Comparison of ENCODE assay signal across 8 mouse cellular contexts in the genomic region with DNA sequence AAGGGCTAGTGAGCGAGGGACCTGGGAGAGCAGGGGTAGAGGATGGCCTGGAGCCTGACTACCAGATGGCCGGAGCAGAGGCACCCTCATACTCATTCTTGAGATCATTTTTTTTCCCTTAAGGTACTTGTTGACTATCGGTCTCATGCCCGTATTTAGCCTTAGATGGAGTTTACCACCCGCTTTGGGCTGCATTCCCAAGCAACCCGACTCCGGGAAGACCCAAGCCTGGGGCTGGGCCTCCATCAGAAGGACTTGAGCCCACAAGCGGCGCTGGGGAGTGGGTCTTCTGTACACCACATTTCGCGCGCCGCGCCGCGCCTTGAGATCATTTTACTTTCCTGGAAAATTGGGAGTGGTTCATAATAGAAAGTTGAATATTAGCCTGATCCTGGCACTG.
A peak's percentile ranks its signal among the peaks of the same experiment; 100 is the strongest.
DNase-seq lines count a peak whose midpoint lies in the region; ATAC-seq and TF ChIP-seq lines count a peak whose summit lies in the region.

No protein-coding gene starts in this region.

- no peak overlapping the region for H3K4me3 ChIP-seq in forebrain, embryonic 13.5 days
- no peak overlapping the region for H3K4me3 ChIP-seq in heart, postnatal 0 days (ENCODE audit: low read depth, low read length)
- H3K4me3 ChIP-seq in liver, embryonic 14.5 days (ENCODE audit: insufficient read depth in 1 of 2, low read depth in 2 of 2, low read length in 2 of 2): no peak overlapping the region
- H3K4me3 ChIP-seq in neural tube, embryonic 14.5 days (ENCODE audit: low read depth, low read length): no peak overlapping the region

- 97% methylated on average over 16 of the region's 16 CpGs for WGBS in forebrain, embryonic 13.5 days
- WGBS in heart, postnatal 0 days: 82% methylated on average over 16 of the region's 16 CpGs
- 80% methylated on average over 16 of the region's 16 CpGs for WGBS in liver, embryonic 14.5 days (ENCODE audit: insufficient replicate concordance)
- WGBS in neural tube, embryonic 14.5 days: 96% methylated on average over 16 of the region's 16 CpGs

- no peak overlapping the region for H3K27ac ChIP-seq in forebrain, embryonic 13.5 days
- H3K27ac ChIP-seq in heart, postnatal 0 days (ENCODE audit: low read depth): no peak overlapping the region
- H3K27ac ChIP-seq in liver, embryonic 14.5 days: no peak overlapping the region
- no peak overlapping the region for H3K27ac ChIP-seq in neural tube, embryonic 14.5 days (ENCODE audit: low read depth, low read length)

- H3K9me3 ChIP-seq in forebrain, embryonic 13.5 days (replicated peaks): peaks cover 3% of the 10 kb centered on the region; the same call in 1 of the 2 replicates
- no peaks in the 10 kb centered on the region; the same call in 1 of the 2 replicates for H3K9me3 ChIP-seq in heart, postnatal 0 days (replicated peaks; ENCODE audit: control insufficient read depth, low read length)
- H3K9me3 ChIP-seq in liver, embryonic 14.5 days (ENCODE audit: control insufficient read depth, low read length): no peaks in the 10 kb centered on the region
- H3K9me3 ChIP-seq in neural tube, embryonic 14.5 days (ENCODE audit: control insufficient read depth, low read length): no peaks in the 10 kb centered on the region

- TF ChIP-seq CTCF in heart, postnatal 0 days (IDR thresholded peaks at IDR 0.05; ENCODE audit: low read depth): no peak
- no peak for TF ChIP-seq CTCF in liver, embryonic 14.5 days (IDR thresholded peaks at IDR 0.05; ENCODE audit: low read depth)

- H3K36me3 ChIP-seq in forebrain, embryonic 13.5 days (ENCODE audit: poor library complexity, severe bottlenecking): no peaks in the 10 kb centered on the region
- H3K36me3 ChIP-seq in heart, postnatal 0 days (replicated peaks; ENCODE audit: control insufficient read depth, insufficient read depth, low read length): no peaks in the 10 kb centered on the region
- H3K36me3 ChIP-seq in liver, embryonic 14.5 days (replicated peaks; ENCODE audit: control insufficient read depth, insufficient read depth, low read depth): no peaks in the 10 kb centered on the region
- H3K36me3 ChIP-seq in neural tube, embryonic 14.5 days (ENCODE audit: control insufficient read depth, insufficient read depth, low read length): no peaks in the 10 kb centered on the region

- no peaks in the 10 kb centered on the region for H3K4me1 ChIP-seq in forebrain, embryonic 13.5 days
- no peaks in the 10 kb centered on the region for H3K4me1 ChIP-seq in heart, postnatal 0 days (ENCODE audit: control insufficient read depth, insufficient read depth)
- H3K4me1 ChIP-seq in liver, embryonic 14.5 days (replicated peaks; ENCODE audit: control insufficient read depth in 2 of 2, insufficient read depth in 2 of 2, low read length in 1 of 2): no peaks in the 10 kb centered on the region
- no peaks in the 10 kb centered on the region for H3K4me1 ChIP-seq in neural tube, embryonic 14.5 days (ENCODE audit: control insufficient read depth, insufficient read depth, low read length)

- no peaks in the 10 kb centered on the region for H3K27me3 ChIP-seq in forebrain, embryonic 13.5 days
- no peaks in the 10 kb centered on the region for H3K27me3 ChIP-seq in heart, postnatal 0 days (ENCODE audit: control insufficient read depth, insufficient read depth, low read length)
- H3K27me3 ChIP-seq in liver, embryonic 14.5 days (ENCODE audit: control insufficient read depth, insufficient read depth, low read length): no peaks in the 10 kb centered on the region
- no peaks in the 10 kb centered on the region for H3K27me3 ChIP-seq in neural tube, embryonic 14.5 days (ENCODE audit: control insufficient read depth, insufficient read depth, low read length)

- ATAC-seq in forebrain, embryonic 13.5 days: peak; percentile 86
- ATAC-seq in heart, postnatal 0 days (ENCODE audit: insufficient read depth, low read depth): peak; percentile 95
- peak; percentile 100 for ATAC-seq in liver, embryonic 14.5 days (ENCODE audit: insufficient read depth)
- ATAC-seq in neural tube, embryonic 14.5 days (ENCODE audit: low read depth): 0 out of 2 replicates have a peak, but pooled peaks have one; percentile 61

- DNase-seq in CD8-positive naive resting alpha-beta T cell, adult 2 months (ENCODE audit: low read depth in 2 of 2, low spot score in 2 of 2): peak; percentile 93 to 100
- peak; percentile 98 for DNase-seq in c-Kit-negative CD71-positive TER-119-positive erythroid progenitor cells, embryonic 14.5 days (ENCODE audit: low read depth, low spot score)
- peak; percentile 100 for DNase-seq in heart, postnatal 0 days (ENCODE audit: low spot score)
- DNase-seq in kidney, postnatal 4 days: peak; percentile 96 to 98
- peak; percentile 96 to 99 (median 98) for DNase-seq in liver, embryonic 14.5 days (ENCODE audit: low read depth in 3 of 3, low spot score in 3 of 3)
- peak; percentile 62 to 81 for DNase-seq in thymus, adult 18-20 months

- H3K4me2 ChIP-seq in forebrain, embryonic 13.5 days: no peak overlapping the region
- H3K4me2 ChIP-seq in heart, postnatal 0 days (ENCODE audit: low read depth, low read length): no peak overlapping the region
- no peak overlapping the region for H3K4me2 ChIP-seq in liver, embryonic 14.5 days (ENCODE audit: low read depth)
- no peak overlapping the region for H3K4me2 ChIP-seq in neural tube, embryonic 14.5 days (ENCODE audit: low read depth, low read length)

- no peak for TF ChIP-seq EP300 in heart, postnatal 0 days (IDR thresholded peaks at IDR 0.05; ENCODE audit: low read depth)
- no peak for TF ChIP-seq EP300 in liver, embryonic 14.5 days (IDR thresholded peaks at IDR 0.05; ENCODE audit: low read depth)

- H3K9ac ChIP-seq in forebrain, embryonic 13.5 days: no peak overlapping the region
- no peak overlapping the region for H3K9ac ChIP-seq in heart, postnatal 0 days (replicated peaks; ENCODE audit: low read depth, low read length)
- no peak overlapping the region for H3K9ac ChIP-seq in liver, embryonic 14.5 days (replicated peaks)
- H3K9ac ChIP-seq in neural tube, embryonic 14.5 days (replicated peaks; ENCODE audit: low read depth, low read length): no peak overlapping the region
